Mouse (Mus musculus) erythroblast, embryonic 14.5 days (primary cell): ENCODE data around the gene Pafah1b1.

Source experiments
- GATA1 ChIP-seq: IDR thresholded peaks from 2 replicates; pipeline ENCODE4 v1.6.1; 2012; ENCODE audit warnings: low read length, inconsistent platforms, mixed read lengths
- TAL1 ChIP-seq: IDR thresholded peaks from 3 replicates; pipeline ENCODE4 v1.6.1; 2012; ENCODE audit warnings: low read length, inconsistent platforms, mixed read lengths

GRCm38 (mm10) chr11:74655941-74656340, 68.5 kb downstream of the Pafah1b1 start:
- no peak for TF ChIP-seq GATA1
- no peak for TF ChIP-seq TAL1
